Mouse (Mus musculus): ENCODE data around the gene Shisa8. TPM values are rescaled to one million over a fixed set of nuclear protein-coding genes. Genes with fewer than 3 reads are reported as not detected.

The Shisa8 gene
- polyA plus RNA-seq, 1 experiment from 2014 or later = 0.34 TPM

DNA sequence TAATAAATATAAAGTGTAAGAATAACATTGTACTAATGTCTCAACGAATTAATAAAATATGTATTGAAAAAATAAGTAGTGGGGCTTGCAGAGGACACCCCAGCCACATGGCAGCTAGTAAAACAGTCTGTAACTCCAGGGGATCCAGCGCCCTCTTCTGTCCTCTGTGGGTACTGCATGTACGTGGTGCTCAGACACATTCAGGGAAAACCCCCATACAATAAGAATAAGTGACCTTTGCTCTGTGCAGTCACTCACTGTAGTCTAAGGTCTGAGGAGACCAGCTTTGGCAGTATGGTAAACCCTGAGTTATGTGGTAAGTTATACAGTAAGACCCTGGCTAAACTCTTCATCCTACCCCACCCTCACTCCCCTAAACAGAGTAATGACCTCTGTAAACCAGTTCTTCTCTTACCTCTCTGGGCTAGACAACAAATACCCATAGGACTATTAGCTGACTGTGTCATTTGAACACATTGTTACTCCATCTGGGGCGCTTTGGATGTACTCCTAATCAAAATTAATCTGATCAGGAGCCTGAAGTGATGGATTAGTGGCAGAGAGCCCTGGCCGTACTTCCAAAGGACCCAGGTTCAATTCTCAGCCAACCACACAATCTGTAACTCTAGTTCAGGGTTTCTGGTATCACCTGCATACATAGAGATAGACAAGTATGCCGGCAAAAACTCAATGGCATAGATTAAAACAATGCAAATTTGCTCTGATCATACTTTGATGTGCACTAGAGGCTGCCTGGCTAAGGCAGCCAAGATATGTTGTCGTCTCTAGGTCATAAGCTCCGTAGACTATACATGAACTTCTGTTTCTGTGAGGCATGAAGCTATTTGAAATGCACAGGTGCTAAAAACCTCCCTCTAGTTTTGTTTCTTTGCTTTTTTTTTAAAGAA lies 47.0 kb downstream of the Shisa8 start:
- H3K4me2 ChIP-seq (replicated peaks) = 0 out of 2 replicates have a peak overlapping the region, but pooled peaks have one; percentile 29
- H3K36me3 ChIP-seq = peaks cover 11% of the 10 kb centered on the region
- H3K27ac ChIP-seq = peak overlapping the region; percentile 44
- no peaks in the 10 kb centered on the region for H3K9me3 ChIP-seq
- no peaks in the 10 kb centered on the region for H3K27me3 ChIP-seq
- peak overlapping the region; percentile 43 for H3K9ac ChIP-seq
- 54% methylated on average over 8 of the region's 8 CpGs for WGBS
- H3K4me1 ChIP-seq = peaks cover 58% of the 10 kb centered on the region
- no peak for ATAC-seq (ENCODE audit: low FRiP score, low read depth)
- H3K4me3 ChIP-seq = no peak overlapping the region

- Histone ChIP-seq H3K4me3 (no peak overlapping the region), H3K9ac (no peak overlapping the region), H3K36me3 (no peaks in the 10 kb centered on the region), H3K27me3 (no peaks in the 10 kb centered on the region), H3K27ac (no peak overlapping the region), H3K4me1 (peaks cover 65% of the 10 kb centered on the region), H3K9me3 (no peaks in the 10 kb centered on the region), H3K4me2 (replicated peaks) (no peak overlapping the region)
- ATAC-seq (ENCODE audit: low FRiP score, low read depth) = no peak
- 76% methylated on average over 7 of the region's 7 CpGs for WGBS
Measured at GRCm38 (mm10) chr15:82164496-82164895, 48.1 kb downstream of the Shisa8 start.

- Histone ChIP-seq H3K4me3 (no peak overlapping the region), H3K27me3 (no peaks in the 10 kb centered on the region), H3K27ac (no peak overlapping the region), H3K9ac (no peak overlapping the region), H3K9me3 (no peaks in the 10 kb centered on the region), H3K36me3 (no peaks in the 10 kb centered on the region), H3K4me1 (peaks cover 70% of the 10 kb centered on the region), H3K4me2 (replicated peaks) (no peak overlapping the region)
- no peak for ATAC-seq (ENCODE audit: low FRiP score, low read depth)
- 63% methylated on average over 4 of the region's 4 CpGs for WGBS
Measured at GRCm38 (mm10) chr15:82164061-82164399, 48.6 kb downstream of the Shisa8 start.

- no peak overlapping the region for H3K4me3 ChIP-seq
- no peaks in the 10 kb centered on the region for H3K36me3 ChIP-seq
- H3K9me3 ChIP-seq = no peaks in the 10 kb centered on the region
- no peak overlapping the region for H3K4me2 ChIP-seq (replicated peaks)
- WGBS = 87% methylated on average over 10 of the region's 10 CpGs
- no peak overlapping the region for H3K27ac ChIP-seq
- no peak overlapping the region for H3K9ac ChIP-seq
- ATAC-seq (ENCODE audit: low FRiP score, low read depth) = no peak
- H3K4me1 ChIP-seq = peaks cover 75% of the 10 kb centered on the region
- no peaks in the 10 kb centered on the region for H3K27me3 ChIP-seq
Measured at GRCm38 (mm10) chr15:82163356-82164060, 49.1 kb downstream of the Shisa8 start.

DNA sequence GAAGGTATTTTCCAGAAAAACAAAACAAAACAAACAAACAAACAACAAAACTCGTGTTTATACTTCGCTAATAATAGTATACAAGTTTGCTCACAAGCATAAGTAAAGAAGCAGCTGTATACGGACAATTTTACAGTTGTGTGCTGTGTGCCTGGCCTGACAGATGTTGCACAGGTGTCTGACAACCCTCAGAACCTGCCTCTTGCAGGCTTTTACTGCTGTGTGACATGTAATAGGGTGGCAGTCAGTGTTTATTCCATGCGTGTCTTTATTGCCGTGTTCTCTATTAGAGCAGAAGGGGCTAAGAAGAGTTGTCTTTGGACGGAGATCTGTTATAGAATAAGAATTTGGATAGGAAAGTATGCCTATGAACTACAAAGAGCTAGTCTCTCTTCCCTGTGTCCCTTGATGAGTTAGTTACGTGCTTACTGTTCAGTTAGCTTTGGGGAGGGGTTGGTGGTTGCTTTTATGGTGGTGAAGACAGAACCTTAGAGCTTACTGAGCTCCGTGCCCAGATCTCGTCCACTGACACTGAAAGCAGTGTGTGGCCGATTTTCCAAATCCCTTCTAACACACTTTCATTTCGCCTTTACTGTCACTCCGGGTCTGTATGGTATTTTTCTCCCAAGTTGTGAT lies 50.5 kb downstream of the Shisa8 start:
- Histone ChIP-seq H3K4me1 (peaks cover 79% of the 10 kb centered on the region), H3K27me3 (no peaks in the 10 kb centered on the region), H3K9me3 (no peaks in the 10 kb centered on the region), H3K4me3 (no peak overlapping the region), H3K27ac (no peak overlapping the region), H3K4me2 (replicated peaks) (no peak overlapping the region), H3K9ac (no peak overlapping the region), H3K36me3 (0 out of 2 replicates have a peak, but pooled peaks cover 3% of the 10 kb centered on the region)
- no peak for ATAC-seq (ENCODE audit: low FRiP score, low read depth)
- WGBS = 69% methylated on average over 12 of the region's 12 CpGs

- Histone ChIP-seq H3K9me3 (no peaks in the 10 kb centered on the region), H3K9ac (no peak overlapping the region), H3K36me3 (peaks cover 13% of the 10 kb centered on the region; the same call in 1 of the 2 replicates), H3K4me1 (peaks cover 72% of the 10 kb centered on the region), H3K4me2 (replicated peaks) (no peak overlapping the region), H3K27ac (no peak overlapping the region; the same call in 1 of the 2 replicates), H3K27me3 (no peaks in the 10 kb centered on the region), H3K4me3 (no peak overlapping the region)
- no peak for ATAC-seq (ENCODE audit: low FRiP score, low read depth)
- WGBS = 71% methylated on average over 11 of the region's 11 CpGs
Measured at GRCm38 (mm10) chr15:82160731-82161640, 51.6 kb downstream of the Shisa8 start.

GRCm38 (mm10) chr15:82159471-82159870 lies 53.1 kb downstream of the Shisa8 start:
- Histone ChIP-seq H3K4me2 (replicated peaks) (no peak overlapping the region), H3K27ac (peak overlapping the region; percentile 72; the same call in 1 of the 2 replicates), H3K4me3 (no peak overlapping the region), H3K9me3 (no peaks in the 10 kb centered on the region), H3K36me3 (peaks cover 19% of the 10 kb centered on the region; the same call in 1 of the 2 replicates), H3K27me3 (no peaks in the 10 kb centered on the region), H3K9ac (no peak overlapping the region), H3K4me1 (peaks cover 64% of the 10 kb centered on the region)
- ATAC-seq (ENCODE audit: low FRiP score, low read depth) = no peak
- WGBS = 82% methylated on average over 9 of the region's 9 CpGs

GRCm38 (mm10) chr15:82158243-82159035 lies 54.2 kb downstream of the Shisa8 start:
- no peaks in the 10 kb centered on the region for H3K9me3 ChIP-seq
- H3K9ac ChIP-seq = peak overlapping the region; percentile 39
- peaks cover 58% of the 10 kb centered on the region for H3K4me1 ChIP-seq
- 46% methylated on average over 17 of the region's 17 CpGs for WGBS
- peaks cover 19% of the 10 kb centered on the region; the same call in 1 of the 2 replicates for H3K36me3 ChIP-seq
- peak overlapping the region; percentile 72 for H3K27ac ChIP-seq
- ATAC-seq (ENCODE audit: low FRiP score, low read depth) = no peak
- no peaks in the 10 kb centered on the region for H3K27me3 ChIP-seq
- H3K4me2 ChIP-seq (replicated peaks) = peak overlapping the region; percentile 19; the same call in 1 of the 2 replicates
- no peak overlapping the region; the same call in 1 of the 2 replicates for H3K4me3 ChIP-seq

GRCm38 (mm10) chr15:82156902-82157301 lies 55.7 kb downstream of the Shisa8 start:
- Histone ChIP-seq H3K4me3 (no peak overlapping the region), H3K4me1 (peaks cover 64% of the 10 kb centered on the region), H3K9me3 (no peaks in the 10 kb centered on the region), H3K36me3 (peaks cover 25% of the 10 kb centered on the region; the same call in 1 of the 2 replicates), H3K4me2 (replicated peaks) (no peak overlapping the region), H3K9ac (no peak overlapping the region), H3K27me3 (no peaks in the 10 kb centered on the region), H3K27ac (no peak overlapping the region)
- WGBS = 68% methylated on average over 10 of the region's 10 CpGs
- ATAC-seq (ENCODE audit: low FRiP score, low read depth) = no peak

DNA sequence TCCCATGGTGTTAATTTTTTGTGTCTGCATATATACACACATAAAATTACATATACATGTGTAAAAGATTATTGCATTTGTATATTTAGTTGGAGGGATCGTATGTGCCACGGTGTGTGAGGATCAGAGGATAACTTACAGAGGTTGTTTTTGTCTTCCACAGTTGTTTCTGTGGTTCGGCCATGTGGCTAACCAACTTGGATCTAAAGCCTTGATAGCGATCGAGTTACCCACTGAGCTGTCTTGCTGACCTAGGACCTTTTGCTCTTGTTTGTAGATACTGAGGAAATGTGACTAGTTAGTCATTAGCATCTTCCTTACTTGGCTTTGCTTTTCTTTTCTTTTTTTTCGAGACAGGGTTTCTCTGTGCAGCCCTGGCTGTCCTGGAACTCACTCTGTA lies 56.3 kb downstream of the Shisa8 start:
- peaks cover 29% of the 10 kb centered on the region; the same call in 1 of the 2 replicates for H3K36me3 ChIP-seq
- H3K27ac ChIP-seq = no peak overlapping the region
- H3K4me2 ChIP-seq (replicated peaks) = no peak overlapping the region
- H3K4me1 ChIP-seq = peaks cover 58% of the 10 kb centered on the region
- no peaks in the 10 kb centered on the region for H3K27me3 ChIP-seq
- H3K4me3 ChIP-seq = no peak overlapping the region
- WGBS = 87% methylated on average over 6 of the region's 6 CpGs
- no peak for ATAC-seq (ENCODE audit: low FRiP score, low read depth)
- no peaks in the 10 kb centered on the region for H3K9me3 ChIP-seq
- no peak overlapping the region for H3K9ac ChIP-seq
